Mouse (Mus musculus) cerebellum, adult 2 months (tissue): ENCODE data around the gene Svep1. TPM values are rescaled to one million over a fixed set of nuclear protein-coding genes. Genes with fewer than 3 reads are reported as not detected.

Source experiments
- DNase-seq, 2 experiments: peaks; one replicate each; pipeline ENCODE4 v3.0.0; 2021
- H3K27ac ChIP-seq: fragments of 200-500 bp; 2 replicates; pipeline ENCODE4 v1.5.1; 2012; ENCODE audit warnings: low read length, control low read depth, inconsistent platforms; ENCODE audit not compliant: insufficient read depth
- H3K27me3 ChIP-seq: fragments of 200-500 bp; 2 replicates; pipeline ENCODE4 v1.6.1; 2012; ENCODE audit warnings: inconsistent platforms, mild to moderate bottlenecking, low read length, moderate library complexity; ENCODE audit not compliant: control insufficient read depth, insufficient read depth
- H3K4me1 ChIP-seq: fragments of 200-500 bp; 2 replicates; pipeline ENCODE4 v1.6.1; 2011; ENCODE audit warnings: low read length; ENCODE audit not compliant: control insufficient read depth, insufficient read depth
- H3K4me3 ChIP-seq: fragments of 200-500 bp; replicated peaks from 2 replicates; pipeline ENCODE3; 2011; ENCODE audit warnings: mild to moderate bottlenecking, low read depth, low read length, control low read depth; ENCODE audit not compliant: insufficient read depth
- CTCF ChIP-seq: fragments of 200-500 bp; IDR thresholded peaks from 2 replicates; pipeline ENCODE4 v1.5.1; 2011; ENCODE audit warnings: low read depth, mild to moderate bottlenecking, control low read depth, low read length, moderate library complexity, borderline replicate concordance; ENCODE audit not compliant: insufficient read depth
- POLR2A ChIP-seq: fragments of 200-500 bp; IDR thresholded peaks from 2 replicates; pipeline ENCODE4 v1.6.1; 2011; ENCODE audit warnings: low read length, control low read depth, borderline replicate concordance; ENCODE audit not compliant: insufficient read depth
- WGBS: fragments of 180-500 bp; shearing (Covaris S2); methylation state at CpG from one replicate; pipeline ENCODE4 v1.1.7; 2018; 5-methylcytosine and 5-hydroxymethylcytosine counted together
- polyA plus RNA-seq: library from polyadenylated mRNA; depleted of rRNA; stranded (reverse); fragments of >200 nt; gene quantifications from 2 replicates; pipeline ENCODE4 v1.2.3, GENCODE M21; 2012

The Svep1 gene
- polyA plus RNA-seq, 1 experiment, result 10.1 TPM

GRCm38 (mm10) chr4:58168366-58168765 is 38.3 kb downstream of the Svep1 start:
- TF ChIP-seq POLR2A, result no peak
- no peak for TF ChIP-seq CTCF
- peak; percentile 58 to 75 for DNase-seq
- 16% methylated on average over 5 of the region's 5 CpGs for WGBS

GRCm38 (mm10) chr4:58165711-58166110 is 40.9 kb downstream of the Svep1 start:
- no peak overlapping the region for H3K4me3 ChIP-seq
- no peak for TF ChIP-seq POLR2A
- TF ChIP-seq CTCF, result no peak
- no peak for DNase-seq
- H3K4me1 ChIP-seq, result peaks cover 13% of the 10 kb centered on the region; the same call in 1 of the 2 replicates
- H3K27me3 ChIP-seq, result no peaks in the 10 kb centered on the region
- 90% methylated on average over 7 of the region's 7 CpGs for whole genome bisulfite sequencing
- H3K27ac ChIP-seq, result no peak overlapping the region

More at GRCm38 (mm10) chr4:58168366-58168765, 38.3 kb downstream of the Svep1 start:
- H3K4me1 ChIP-seq, result peaks cover 12% of the 10 kb centered on the region; the same call in 1 of the 2 replicates
- H3K4me3 ChIP-seq, result no peak overlapping the region
- H3K27me3 ChIP-seq, result no peaks in the 10 kb centered on the region
- no peak overlapping the region for H3K27ac ChIP-seq

GRCm38 (mm10) chr4:58161901-58162300 is 44.8 kb downstream of the Svep1 start:
- peak; percentile 88 to 97 for DNase-seq
- Histone ChIP-seq H3K4me3 (no peak overlapping the region), H3K27me3 (no peaks in the 10 kb centered on the region), H3K27ac (no peak overlapping the region), H3K4me1 (peaks cover 16% of the 10 kb centered on the region; the same call in 1 of the 2 replicates)
- WGBS, result 10% methylated on average over 2 of the region's 2 CpGs
- no peak for TF ChIP-seq POLR2A
- no peak for TF ChIP-seq CTCF

GRCm38 (mm10) chr4:58159564-58159963 is 47.1 kb downstream of the Svep1 start:
- Histone ChIP-seq H3K4me1 (peaks cover 15% of the 10 kb centered on the region; the same call in 1 of the 2 replicates), H3K27ac (peak overlapping the region; percentile 34; the same call in 1 of the 2 replicates), H3K4me3 (no peak overlapping the region), H3K27me3 (no peaks in the 10 kb centered on the region)
- TF ChIP-seq CTCF (no peak), POLR2A (no peak)
- DNase-seq, result no peak
- 28% methylated on average over 1 of the region's 1 CpGs for WGBS

- Histone ChIP-seq H3K4me1 (peaks cover 7% of the 10 kb centered on the region; the same call in 1 of the 2 replicates), H3K27me3 (no peaks in the 10 kb centered on the region), H3K27ac (no peak overlapping the region), H3K4me3 (no peak overlapping the region)
- DNase-seq, result peak; percentile 50 to 80
- WGBS, result 13% methylated on average over 3 of the region's 3 CpGs
- TF ChIP-seq CTCF (no peak), POLR2A (no peak)
Observed at GRCm38 (mm10) chr4:58150301-58150700, 56.4 kb downstream of the Svep1 start.

- DNase-seq, result no peak
- Histone ChIP-seq H3K27ac (no peak overlapping the region), H3K27me3 (no peaks in the 10 kb centered on the region), H3K4me1 (peaks cover 7% of the 10 kb centered on the region; the same call in 1 of the 2 replicates), H3K4me3 (no peak overlapping the region)
- WGBS, result 75% methylated on average over 1 of the region's 1 CpGs
- TF ChIP-seq CTCF (no peak), POLR2A (no peak)
Observed at GRCm38 (mm10) chr4:58149186-58149585, 57.5 kb downstream of the Svep1 start.

GRCm38 (mm10) chr4:58148547-58148946 is 58.1 kb downstream of the Svep1 start:
- H3K4me1 ChIP-seq, result peaks cover 7% of the 10 kb centered on the region; the same call in 1 of the 2 replicates
- no peak overlapping the region for H3K27ac ChIP-seq
- DNase-seq, result no peak
- H3K4me3 ChIP-seq, result no peak overlapping the region
- TF ChIP-seq CTCF (no peak), POLR2A (no peak)
- H3K27me3 ChIP-seq, result no peaks in the 10 kb centered on the region

- no peak for DNase-seq
- Histone ChIP-seq H3K27me3 (no peaks in the 10 kb centered on the region), H3K4me1 (peaks cover 7% of the 10 kb centered on the region; the same call in 1 of the 2 replicates), H3K27ac (no peak overlapping the region), H3K4me3 (no peak overlapping the region)
- 97% methylated on average over 2 of the region's 2 CpGs for WGBS
- peak; percentile 24; the same call in 1 of the 2 replicates for TF ChIP-seq CTCF
- no peak for TF ChIP-seq POLR2A
Observed at GRCm38 (mm10) chr4:58146676-58147075, 60.0 kb downstream of the Svep1 start.
